Mouse (Mus musculus) E14TG2a.4 (cell line): ENCODE measurements around the gene Disp1.

Source experiments
- CTCF ChIP-seq: conservative IDR thresholded peaks from 2 replicates; pipeline ENCODE4 v1.5.1; 2014; ENCODE audit warnings: low read length
- POU5F1 ChIP-seq: IDR thresholded peaks from 2 replicates; pipeline ENCODE4 v1.6.1; 2014; ENCODE audit warnings: low read length, borderline replicate concordance

DNA sequence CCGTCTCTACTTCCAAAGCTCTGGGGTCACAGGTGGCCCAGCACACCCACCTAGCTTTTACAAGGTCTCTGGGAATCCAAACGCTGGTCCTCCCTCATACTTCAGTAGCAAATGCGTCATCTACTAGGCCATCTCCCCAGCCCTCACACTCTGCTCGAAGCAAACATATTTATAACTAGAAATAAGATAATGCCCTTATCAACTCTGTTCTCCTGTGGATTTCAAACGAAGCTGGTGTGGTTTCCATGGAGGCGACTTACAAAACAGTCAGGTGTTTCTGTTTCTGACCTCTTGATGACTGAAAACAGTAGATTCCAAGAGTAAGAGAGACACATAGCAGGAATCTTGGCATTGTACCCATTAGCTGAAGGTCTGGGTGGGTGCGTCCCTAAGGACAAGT lies 6.1 kb upstream of the Disp1 start:
- TF ChIP-seq CTCF (no peak), POU5F1 (no peak)
